Mouse (Mus musculus) heart, embryonic 11.5 days (tissue): Measurements from ENCODE around the gene Itga2b. TPM values are rescaled to one million over a fixed set of nuclear protein-coding genes. Genes with fewer than 3 reads are reported as not detected.
A peak's percentile ranks its signal among the peaks of the same experiment; 100 is the strongest.
"Not testable (repeated sequence)": the region's sequence is repeated elsewhere in the genome, so short reads cannot be mapped to it uniquely, and the experiment has no call there.

Experiments used
- ATAC-seq: fragments of 200-750 bp; cut with Nextera tagmentation; replicated peaks from 2 replicates; pipeline ENCODE4 v1.8.0; 2017; ENCODE audit warnings: moderate library complexity; ENCODE audit not compliant: insufficient number of reproducible peaks, low FRiP score, low TSS enrichment
- H3K27ac ChIP-seq: fragments of 300-500 bp; sonication (generic); 2 replicates; pipeline ENCODE4 v1.5.1; 2014; ENCODE audit warnings: mild to moderate bottlenecking, low read depth, low read length
- H3K27me3 ChIP-seq: fragments of 300-500 bp; sonication (generic); 2 replicates; pipeline ENCODE4 v1.6.1; 2014; ENCODE audit warnings: mild to moderate bottlenecking, low read length, mixed read lengths; ENCODE audit not compliant: control insufficient read depth, insufficient read depth
- H3K36me3 ChIP-seq: fragments of 300-500 bp; sonication (generic); 2 replicates; pipeline ENCODE4 v1.6.1; 2014; ENCODE audit warnings: mild to moderate bottlenecking, low read length, moderate library complexity, mixed read lengths; ENCODE audit not compliant: control insufficient read depth, insufficient read depth
- H3K4me1 ChIP-seq: fragments of 300-500 bp; sonication (generic); 2 replicates; pipeline ENCODE4 v1.6.1; 2014; ENCODE audit warnings: low read length; ENCODE audit not compliant: control insufficient read depth, insufficient read depth
- H3K4me2 ChIP-seq: fragments of 300-500 bp; sonication (generic); 2 replicates; pipeline ENCODE4 v1.6.1; 2014; ENCODE audit warnings: mild to moderate bottlenecking, moderate library complexity
- H3K4me3 ChIP-seq: fragments of 300-500 bp; sonication (generic); 2 replicates; pipeline ENCODE4 v1.5.1; 2014; ENCODE audit warnings: low read depth, low read length
- H3K9ac ChIP-seq: fragments of 300-500 bp; sonication (generic); 2 replicates; pipeline ENCODE4 v1.6.1; 2014; ENCODE audit warnings: mild to moderate bottlenecking, low read depth, low read length, moderate library complexity
- H3K9me3 ChIP-seq: fragments of 300-500 bp; sonication (generic); replicated peaks from 2 replicates; pipeline ENCODE4 v1.6.1; 2016; ENCODE audit warnings: low read length; ENCODE audit not compliant: control insufficient read depth
- WGBS: fragments of 180-500 bp; shearing (Covaris S2); extraction: QIAGEN DNeasy Blood & Tissue Kit; methylation state at CpG from one replicate; pipeline ENCODE4 v1.1.7; 2014; ENCODE audit not compliant: insufficient replicate concordance; 5-methylcytosine and 5-hydroxymethylcytosine counted together
- polyA plus RNA-seq: library from polyadenylated mRNA; unstranded; fragments of >200 nt; fragmentation: Nextera tagmentation; extraction: Ambion mirVana; gene quantifications from 2 replicates; pipeline ENCODE4 v1.2.1, GENCODE M21; 2014

Gene Itga2b
- polyA plus RNA-seq, 1 experiment from 2014 or later, result 8.5 TPM

GRCm38 (mm10) chr11:102415034-102415802 is 54.7 kb downstream of the Itga2b start:
- 67% methylated on average over 10 of the region's 10 CpGs for WGBS
- Histone ChIP-seq H3K9ac (no peak overlapping the region), H3K9me3 (no peaks in the 10 kb centered on the region), H3K27ac (no peak overlapping the region), H3K27me3 (no peaks in the 10 kb centered on the region), H3K4me1 (no peaks in the 10 kb centered on the region), H3K4me2 (no peak overlapping the region), H3K36me3 (no peaks in the 10 kb centered on the region), H3K4me3 (no peak overlapping the region)
- ATAC-seq, result no peak

GRCm38 (mm10) chr11:102413059-102413458 is 56.9 kb downstream of the Itga2b start:
- Histone ChIP-seq H3K9ac (no peak overlapping the region), H3K4me3 (no peak overlapping the region), H3K27me3 (no peaks in the 10 kb centered on the region), H3K4me1 (no peaks in the 10 kb centered on the region), H3K27ac (no peak overlapping the region), H3K9me3 (no peaks in the 10 kb centered on the region), H3K4me2 (no peak overlapping the region), H3K36me3 (no peaks in the 10 kb centered on the region)
- 71% methylated on average over 8 of the region's 8 CpGs for WGBS
- no peak for ATAC-seq

- Histone ChIP-seq H3K27ac (no peak overlapping the region), H3K4me1 (no peaks in the 10 kb centered on the region; the same call in 1 of the 2 replicates), H3K36me3 (no peaks in the 10 kb centered on the region), H3K4me2 (peak overlapping the region; percentile 9; the same call in 1 of the 2 replicates), H3K9me3 (no peaks in the 10 kb centered on the region), H3K4me3 (no peak overlapping the region), H3K27me3 (no peaks in the 10 kb centered on the region), H3K9ac (no peak overlapping the region)
- no peak for ATAC-seq
- 7% methylated on average over 11 of the region's 11 CpGs for WGBS
Measured at GRCm38 (mm10) chr11:102411704-102412103, 58.2 kb downstream of the Itga2b start.

- H3K4me1 ChIP-seq, result peaks cover 6% of the 10 kb centered on the region
- WGBS, result 73% methylated on average over 3 of the region's 3 CpGs
- H3K9me3 ChIP-seq, result no peaks in the 10 kb centered on the region
- no peaks in the 10 kb centered on the region for H3K36me3 ChIP-seq
- no peak for ATAC-seq
- no peak overlapping the region for H3K27ac ChIP-seq
- no peak overlapping the region for H3K4me2 ChIP-seq
- H3K27me3 ChIP-seq, result no peaks in the 10 kb centered on the region
- no peak overlapping the region for H3K9ac ChIP-seq
- H3K4me3 ChIP-seq, result no peak overlapping the region
Measured at GRCm38 (mm10) chr11:102411061-102411460, 58.9 kb downstream of the Itga2b start.

- not testable (repeated sequence) for H3K27me3 ChIP-seq, H3K36me3 ChIP-seq, H3K4me2 ChIP-seq, H3K9ac ChIP-seq, H3K27ac ChIP-seq, ATAC-seq, H3K4me3 ChIP-seq, H3K9me3 ChIP-seq
- H3K4me1 ChIP-seq, result peaks cover 11% of the 10 kb centered on the region
- WGBS, result 94% methylated on average over 3 of the region's 3 CpGs
Measured at GRCm38 (mm10) chr11:102410345-102410744, 59.6 kb downstream of the Itga2b start.

- WGBS, result 71% methylated on average over 3 of the region's 3 CpGs
Measured at GRCm38 (mm10) chr11:102409795-102410330, 60.1 kb downstream of the Itga2b start.

GRCm38 (mm10) chr11:102408888-102409794 is 60.8 kb downstream of the Itga2b start:
- Histone ChIP-seq H3K27me3 (no peaks in the 10 kb centered on the region), H3K4me1 (peaks cover 11% of the 10 kb centered on the region), H3K4me2 (peak overlapping the region; percentile 90), H3K36me3 (peaks cover 2% of the 10 kb centered on the region; the same call in 1 of the 2 replicates), H3K9ac (peak overlapping the region; percentile 54; the same call in 1 of the 2 replicates), H3K27ac (peak overlapping the region; percentile 99), H3K9me3 (no peaks in the 10 kb centered on the region), H3K4me3 (peak overlapping the region; percentile 90)
- WGBS, result 36% methylated on average over 14 of the region's 15 CpGs
- ATAC-seq, result no peak

More at GRCm38 (mm10) chr11:102409795-102410330, 60.1 kb downstream of the Itga2b start:
- H3K4me1 ChIP-seq, result peaks cover 11% of the 10 kb centered on the region
- no peak overlapping the region for H3K9ac ChIP-seq
- peak overlapping the region; percentile 2; the same call in 1 of the 2 replicates for H3K4me2 ChIP-seq
- H3K36me3 ChIP-seq, result no peaks in the 10 kb centered on the region
- no peaks in the 10 kb centered on the region for H3K9me3 ChIP-seq
- ATAC-seq, result no peak
- H3K27ac ChIP-seq, result no peak overlapping the region
- H3K27me3 ChIP-seq, result no peaks in the 10 kb centered on the region
- H3K4me3 ChIP-seq, result no peak overlapping the region

GRCm38 (mm10) chr11:102408344-102408876 is 61.5 kb downstream of the Itga2b start:
- H3K4me1 ChIP-seq, result peaks cover 11% of the 10 kb centered on the region
- H3K27ac ChIP-seq, result peak overlapping the region; percentile 99
- no peaks in the 10 kb centered on the region for H3K27me3 ChIP-seq
- peak overlapping the region; percentile 90 for H3K4me3 ChIP-seq
- WGBS, result under 1% methylated on average over 32 of the region's 32 CpGs
- peak overlapping the region; percentile 95 for H3K9ac ChIP-seq
- peaks cover 8% of the 10 kb centered on the region for H3K36me3 ChIP-seq
- peak overlapping the region; percentile 90 for H3K4me2 ChIP-seq
- H3K9me3 ChIP-seq, result no peaks in the 10 kb centered on the region
- peak; percentile 89 for ATAC-seq
